Mouse (Mus musculus) embryonic facial prominence, embryonic 15.5 days (tissue): ENCODE measurements around the gene Tram2. TPM values are rescaled to one million over a fixed set of nuclear protein-coding genes. Genes with fewer than 3 reads are reported as not detected.

Source experiments
- ATAC-seq: fragments of 200-750 bp; cut with Nextera tagmentation; 2 replicates; pipeline ENCODE4 v1.8.0; 2017; ENCODE audit warnings: low read depth, moderate TSS enrichment; ENCODE audit not compliant: insufficient number of reproducible peaks, low FRiP score, low TSS enrichment
- H3K27ac ChIP-seq: fragments of 300-500 bp; sonication (generic); replicated peaks from 2 replicates; pipeline ENCODE4 v1.5.1; 2015; ENCODE audit warnings: mild to moderate bottlenecking, inconsistent platforms
- H3K27me3 ChIP-seq: fragments of 300-500 bp; sonication (generic); 2 replicates; pipeline ENCODE4 v1.6.1; 2015; ENCODE audit warnings: inconsistent platforms
- H3K36me3 ChIP-seq: fragments of 300-500 bp; sonication (generic); 2 replicates; pipeline ENCODE4 v1.6.1; 2015; ENCODE audit warnings: mild to moderate bottlenecking, inconsistent platforms
- H3K4me1 ChIP-seq: fragments of 300-500 bp; sonication (generic); 2 replicates; pipeline ENCODE4 v1.6.1; 2015; ENCODE audit warnings: inconsistent platforms
- H3K4me2 ChIP-seq: fragments of 300-500 bp; sonication (generic); replicated peaks from 2 replicates; pipeline ENCODE4 v1.6.1; 2015; ENCODE audit warnings: mild to moderate bottlenecking, inconsistent platforms
- H3K4me3 ChIP-seq: fragments of 300-500 bp; sonication (generic); replicated peaks from 2 replicates; pipeline ENCODE4 v1.5.1; 2015; ENCODE audit warnings: mild to moderate bottlenecking, inconsistent platforms
- H3K9ac ChIP-seq: fragments of 300-500 bp; sonication (generic); 2 replicates; pipeline ENCODE4 v1.6.1; 2015; ENCODE audit warnings: inconsistent platforms
- H3K9me3 ChIP-seq: fragments of 300-500 bp; sonication (generic); replicated peaks from 2 replicates; pipeline ENCODE4 v1.6.1; 2016; ENCODE audit warnings: inconsistent platforms
- WGBS: fragments of 180-500 bp; shearing (Covaris S2); methylation state at CpG from one replicate; pipeline ENCODE4 v1.1.7; 2015; 5-methylcytosine and 5-hydroxymethylcytosine counted together
- polyA plus RNA-seq: library from polyadenylated mRNA; unstranded; fragments of >200 nt; fragmentation: Nextera tagmentation; extraction: Ambion mirVana; gene quantifications from 2 replicates; pipeline ENCODE4 v1.2.1, GENCODE M21; 2015

The Tram2 gene
- 10.3 and 11.0 TPM in 2 replicates for polyA plus RNA-seq

- under 1% methylated on average over 35 of the region's 52 CpGs for WGBS
- no peaks in the 10 kb centered on the region for H3K36me3 ChIP-seq
- peak within 1 kb of the TSS; percentile 71 for H3K4me3 ChIP-seq
- H3K4me1 ChIP-seq: peaks cover 42% of the 10 kb centered on the region
- ATAC-seq: peak; percentile 94
- peak within 1 kb of the TSS; percentile 93 for H3K27ac ChIP-seq
- peak within 1 kb of the TSS; percentile 61 for H3K4me2 ChIP-seq
- no peaks in the 10 kb centered on the region for H3K27me3 ChIP-seq
- peak within 1 kb of the TSS; percentile 71 for H3K9ac ChIP-seq
- H3K9me3 ChIP-seq: no peaks in the 10 kb centered on the region
Measured at GRCm38 (mm10) chr1:21079217-21079773, at the start of gene Tram2. Gene Tram2, minus strand, starts transcription at chr1:21079229.

GRCm38 (mm10) chr1:21124713-21125336, 45.8 kb upstream of the Tram2 start:
- Histone ChIP-seq H3K4me3 (no peak overlapping the region), H3K27me3 (no peaks in the 10 kb centered on the region), H3K36me3 (no peaks in the 10 kb centered on the region), H3K4me1 (no peaks in the 10 kb centered on the region), H3K4me2 (no peak overlapping the region), H3K9ac (no peak overlapping the region), H3K27ac (no peak overlapping the region), H3K9me3 (no peaks in the 10 kb centered on the region)
- 73% methylated on average over 14 of the region's 14 CpGs for WGBS
- no peak for ATAC-seq

- Histone ChIP-seq H3K9me3 (no peaks in the 10 kb centered on the region), H3K27ac (no peak overlapping the region), H3K4me3 (no peak overlapping the region), H3K36me3 (no peaks in the 10 kb centered on the region), H3K27me3 (no peaks in the 10 kb centered on the region), H3K4me1 (no peaks in the 10 kb centered on the region), H3K4me2 (no peak overlapping the region), H3K9ac (no peak overlapping the region)
- ATAC-seq: no peak
- WGBS: 78% methylated on average over 4 of the region's 4 CpGs
Measured at GRCm38 (mm10) chr1:21103784-21104183, 24.8 kb upstream of the Tram2 start.

GRCm38 (mm10) chr1:21101221-21102006, 22.4 kb upstream of the Tram2 start:
- H3K27ac ChIP-seq: no peak overlapping the region
- no peak overlapping the region for H3K4me3 ChIP-seq
- no peak overlapping the region for H3K9ac ChIP-seq
- 36% methylated on average over 15 of the region's 15 CpGs for WGBS
- no peaks in the 10 kb centered on the region for H3K36me3 ChIP-seq
- no peak overlapping the region for H3K4me2 ChIP-seq
- no peaks in the 10 kb centered on the region for H3K27me3 ChIP-seq
- ATAC-seq: no peak
- no peaks in the 10 kb centered on the region for H3K9me3 ChIP-seq
- no peaks in the 10 kb centered on the region for H3K4me1 ChIP-seq

- H3K36me3 ChIP-seq: no peaks in the 10 kb centered on the region
Measured at GRCm38 (mm10) chr1:21100726-21101125, 21.7 kb upstream of the Tram2 start.

GRCm38 (mm10) chr1:21097001-21097989, 18.3 kb upstream of the Tram2 start:
- Histone ChIP-seq H3K27ac (no peak overlapping the region), H3K4me3 (no peak overlapping the region), H3K4me1 (no peaks in the 10 kb centered on the region), H3K9me3 (no peaks in the 10 kb centered on the region), H3K9ac (no peak overlapping the region), H3K4me2 (no peak overlapping the region), H3K36me3 (no peaks in the 10 kb centered on the region), H3K27me3 (no peaks in the 10 kb centered on the region)
- 69% methylated on average over 23 of the region's 23 CpGs for WGBS
- peak; percentile 41 for ATAC-seq

More at GRCm38 (mm10) chr1:21100726-21101125, 21.7 kb upstream of the Tram2 start:
- Histone ChIP-seq H3K9me3 (no peaks in the 10 kb centered on the region), H3K9ac (no peak overlapping the region), H3K4me2 (no peak overlapping the region), H3K4me3 (no peak overlapping the region), H3K27ac (no peak overlapping the region), H3K27me3 (no peaks in the 10 kb centered on the region), H3K4me1 (no peaks in the 10 kb centered on the region)
- no peak for ATAC-seq
- 87% methylated on average over 4 of the region's 4 CpGs for WGBS

- Histone ChIP-seq H3K27me3 (no peaks in the 10 kb centered on the region), H3K4me3 (no peak overlapping the region), H3K36me3 (no peaks in the 10 kb centered on the region), H3K9ac (no peak overlapping the region), H3K4me1 (no peaks in the 10 kb centered on the region), H3K4me2 (no peak overlapping the region), H3K27ac (no peak overlapping the region), H3K9me3 (no peaks in the 10 kb centered on the region)
- no peak for ATAC-seq
- WGBS: 56% methylated on average over 4 of the region's 4 CpGs
Measured at GRCm38 (mm10) chr1:21094644-21095215, 15.7 kb upstream of the Tram2 start.

- Histone ChIP-seq H3K9ac (no peak overlapping the region), H3K27me3 (no peaks in the 10 kb centered on the region), H3K36me3 (no peaks in the 10 kb centered on the region), H3K9me3 (no peaks in the 10 kb centered on the region), H3K4me3 (no peak overlapping the region), H3K4me2 (no peak overlapping the region), H3K4me1 (no peaks in the 10 kb centered on the region), H3K27ac (0 out of 2 replicates have a peak overlapping the region, but pooled peaks have one; percentile 44)
- WGBS: 59% methylated on average over 6 of the region's 6 CpGs
- peak; percentile 85 for ATAC-seq
Measured at GRCm38 (mm10) chr1:21089661-21090117, 10.7 kb upstream of the Tram2 start.

GRCm38 (mm10) chr1:21086291-21086690, 7.3 kb upstream of the Tram2 start:
- Histone ChIP-seq H3K4me1 (no peaks in the 10 kb centered on the region), H3K4me3 (no peak overlapping the region), H3K9me3 (no peaks in the 10 kb centered on the region), H3K4me2 (no peak overlapping the region), H3K36me3 (no peaks in the 10 kb centered on the region), H3K27me3 (no peaks in the 10 kb centered on the region), H3K9ac (no peak overlapping the region), H3K27ac (no peak overlapping the region)
- 72% methylated on average over 5 of the region's 5 CpGs for WGBS
- no peak for ATAC-seq

- Histone ChIP-seq H3K4me3 (no peak overlapping the region), H3K27me3 (no peaks in the 10 kb centered on the region), H3K4me2 (no peak overlapping the region), H3K4me1 (no peaks in the 10 kb centered on the region), H3K36me3 (no peaks in the 10 kb centered on the region), H3K9ac (no peak overlapping the region), H3K27ac (no peak overlapping the region), H3K9me3 (no peaks in the 10 kb centered on the region)
- 73% methylated on average over 2 of the region's 2 CpGs for WGBS
- ATAC-seq: no peak
Measured at GRCm38 (mm10) chr1:21084661-21085060, 5.6 kb upstream of the Tram2 start.
